Mouse (Mus musculus) embryonic facial prominence, embryonic 11.5 days (tissue): ENCODE data around the gene Hmgcll1. TPM values are rescaled to one million over a fixed set of nuclear protein-coding genes. Genes with fewer than 3 reads are reported as not detected.
A peak's percentile ranks its signal among the peaks of the same experiment; 100 is the strongest.

Source experiments
- ATAC-seq: fragments of 200-750 bp; cut with Nextera tagmentation; replicated peaks from 2 replicates; pipeline ENCODE4 v1.8.0; 2017; ENCODE audit warnings: low read depth; ENCODE audit not compliant: insufficient number of reproducible peaks, low FRiP score, low TSS enrichment
- DNase-seq: peaks from one replicate; pipeline ENCODE4 v3.0.0-alpha.2; 2015; ENCODE audit warnings: low spot score
- H3K27ac ChIP-seq: fragments of 300-500 bp; sonication (generic); replicated peaks from 2 replicates; pipeline ENCODE4 v1.5.1; 2014; ENCODE audit warnings: mild to moderate bottlenecking, low read depth, low read length, control low read depth
- H3K27me3 ChIP-seq: fragments of 300-500 bp; sonication (generic); 2 replicates; pipeline ENCODE4 v1.6.1; 2014; ENCODE audit warnings: mild to moderate bottlenecking, low read length, moderate library complexity, mixed read lengths; ENCODE audit not compliant: control insufficient read depth, insufficient read depth
- H3K36me3 ChIP-seq: fragments of 300-500 bp; sonication (generic); replicated peaks from 2 replicates; pipeline ENCODE4 v1.6.1; 2014; ENCODE audit warnings: low read depth, mild to moderate bottlenecking, low read length, moderate library complexity, mixed read lengths; ENCODE audit not compliant: control insufficient read depth, insufficient read depth
- H3K4me1 ChIP-seq: fragments of 300-500 bp; sonication (generic); 2 replicates; pipeline ENCODE4 v1.6.1; 2014; ENCODE audit warnings: low read length, mixed read lengths; ENCODE audit not compliant: control insufficient read depth, insufficient read depth
- H3K4me2 ChIP-seq: fragments of 300-500 bp; sonication (generic); 2 replicates; pipeline ENCODE4 v1.6.1; 2014; ENCODE audit warnings: low read depth, mild to moderate bottlenecking, control low read depth, low read length, moderate library complexity
- H3K4me3 ChIP-seq: fragments of 300-500 bp; sonication (generic); 2 replicates; pipeline ENCODE4 v1.5.1; 2014; ENCODE audit warnings: low read depth, low read length, control low read depth
- H3K9ac ChIP-seq: fragments of 300-500 bp; sonication (generic); replicated peaks from 2 replicates; pipeline ENCODE4 v1.6.1; 2014; ENCODE audit warnings: mild to moderate bottlenecking, control low read depth, low read length
- H3K9me3 ChIP-seq: fragments of 300-500 bp; sonication (generic); replicated peaks from 2 replicates; pipeline ENCODE4 v1.6.1; 2016; ENCODE audit warnings: mild to moderate bottlenecking, low read length, inconsistent platforms, mixed read lengths; ENCODE audit not compliant: control insufficient read depth
- WGBS: fragments of 180-500 bp; shearing (Covaris S2); extraction: QIAGEN DNeasy Blood & Tissue Kit; methylation state at CpG from one replicate; pipeline ENCODE4 v1.1.7; 2014; 5-methylcytosine and 5-hydroxymethylcytosine counted together
- polyA plus RNA-seq: library from polyadenylated mRNA; unstranded; fragments of >200 nt; fragmentation: Nextera tagmentation; extraction: Ambion mirVana; gene quantifications from 2 replicates; pipeline ENCODE4 v1.2.1, GENCODE M21; 2014

Gene Hmgcll1
- polyA plus RNA-seq, 1 experiment from 2014 or later, result 8.9 TPM

DNA sequence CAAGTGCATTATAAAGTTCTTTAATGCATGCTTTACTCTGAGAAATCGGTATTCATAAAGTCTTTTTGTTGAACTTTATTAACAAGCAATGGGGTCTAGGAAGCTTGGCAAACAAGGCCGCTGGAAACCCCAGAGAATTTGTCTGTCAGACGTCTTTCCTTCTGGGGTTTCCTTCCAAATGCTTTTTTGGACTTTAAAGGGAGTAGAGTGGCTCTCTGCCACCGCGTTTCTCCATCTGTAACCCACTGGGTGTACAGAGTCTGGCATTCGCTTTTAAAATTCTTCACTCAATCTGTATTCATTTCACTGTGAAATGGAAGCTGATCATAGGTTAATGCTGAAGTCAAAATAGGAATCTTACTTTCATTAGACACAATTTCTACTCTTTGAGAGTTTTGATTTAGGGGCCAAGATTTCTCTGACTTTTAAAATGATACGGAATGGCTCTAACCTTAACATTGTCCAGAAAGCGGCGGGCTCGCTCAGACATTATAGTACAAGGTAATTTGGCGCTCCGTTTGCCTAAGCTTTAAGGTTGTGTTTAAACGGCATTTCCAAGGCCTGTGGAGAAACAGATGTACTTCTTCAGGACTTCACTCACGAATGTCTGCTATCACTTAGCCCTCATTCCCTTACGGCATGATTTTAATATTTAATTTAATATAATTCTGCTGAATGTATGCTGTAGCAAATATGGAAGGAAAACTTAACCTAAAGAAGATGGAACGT lies 15.0 kb downstream of the Hmgcll1 start:
- H3K9ac ChIP-seq, result no peak overlapping the region

DNA sequence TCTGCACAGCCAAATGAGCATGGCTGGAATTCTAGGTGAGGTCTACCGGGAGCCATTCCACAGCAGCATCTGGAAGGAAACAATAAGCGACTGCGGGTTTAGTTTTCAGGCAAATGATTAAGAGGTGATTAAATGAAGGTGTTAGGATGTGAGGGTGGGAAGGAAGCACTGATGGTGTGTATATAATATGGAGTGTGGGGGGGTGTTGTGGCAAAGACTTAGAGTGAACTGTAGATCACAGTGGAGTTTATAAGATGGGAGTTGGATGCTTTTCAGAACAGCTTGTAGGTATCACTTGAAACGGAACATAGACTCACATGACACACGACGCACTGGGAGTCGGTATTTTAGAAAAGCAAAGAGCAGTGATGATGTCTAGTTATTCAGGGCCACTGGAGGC lies 20.4 kb downstream of the Hmgcll1 start:
- Histone ChIP-seq H3K4me2 (no peak overlapping the region), H3K27me3 (no peaks in the 10 kb centered on the region), H3K27ac (no peak overlapping the region; the same call in 1 of the 2 replicates), H3K9ac (no peak overlapping the region), H3K36me3 (no peaks in the 10 kb centered on the region), H3K9me3 (no peaks in the 10 kb centered on the region), H3K4me3 (no peak overlapping the region), H3K4me1 (no peaks in the 10 kb centered on the region; the same call in 1 of the 2 replicates)
- ATAC-seq (no peak), DNase-seq (no peak)
- WGBS, result 73% methylated on average over 7 of the region's 7 CpGs

More for the DNA sequence above, 15.0 kb downstream of the Hmgcll1 start:
- H3K27ac ChIP-seq, result no peak overlapping the region
- no peaks in the 10 kb centered on the region for H3K27me3 ChIP-seq
- ATAC-seq, result no peak
- no peak overlapping the region for H3K4me3 ChIP-seq
- no peaks in the 10 kb centered on the region for H3K9me3 ChIP-seq
- no peaks in the 10 kb centered on the region for H3K4me1 ChIP-seq
- H3K4me2 ChIP-seq, result no peak overlapping the region
- 70% methylated on average over 16 of the region's 16 CpGs for WGBS
- peak; percentile 56 for DNase-seq
- no peaks in the 10 kb centered on the region for H3K36me3 ChIP-seq

DNA sequence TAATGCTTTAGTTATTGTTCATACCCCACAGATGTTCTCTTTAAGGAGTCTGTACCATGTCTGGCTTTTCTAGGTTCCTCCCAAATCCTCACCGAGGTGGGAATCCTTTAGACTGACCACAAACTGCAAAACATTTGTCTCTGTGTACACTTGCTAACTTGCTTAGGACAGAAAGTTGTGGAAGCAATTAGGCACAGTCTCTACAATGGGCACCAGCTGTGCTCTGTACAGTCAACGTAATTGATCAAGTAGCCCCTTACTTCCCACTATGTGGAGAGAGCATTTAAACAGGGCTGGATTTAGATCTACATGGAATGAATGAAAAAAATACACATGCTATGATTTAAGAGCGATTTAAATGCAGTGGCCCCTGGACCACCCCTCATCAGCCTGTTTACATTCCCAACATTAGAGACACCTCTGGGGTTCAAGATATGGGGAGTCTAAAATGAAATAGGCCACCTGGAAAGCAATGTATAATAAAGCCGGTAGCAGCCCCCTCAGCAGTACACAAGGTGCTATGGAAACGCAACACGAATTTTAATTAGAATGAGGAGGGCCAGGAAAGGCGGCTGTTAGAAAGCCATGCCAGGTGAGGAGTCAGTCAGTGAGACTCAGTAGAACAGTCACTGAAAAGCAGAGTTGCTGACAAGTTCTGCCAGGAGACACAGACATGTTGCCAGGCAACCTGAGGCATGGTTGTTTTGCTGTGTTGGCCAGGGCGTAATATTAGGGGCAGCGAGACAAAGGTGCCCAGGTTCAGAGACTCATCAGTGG lies 23.9 kb downstream of the Hmgcll1 start:
- DNase-seq (peak; percentile 67), ATAC-seq (peak; percentile 90)
- no peak overlapping the region for H3K27ac ChIP-seq
- no peaks in the 10 kb centered on the region for H3K36me3 ChIP-seq
- 50% methylated on average over 9 of the region's 9 CpGs for WGBS
- H3K27me3 ChIP-seq, result no peaks in the 10 kb centered on the region
- H3K9ac ChIP-seq, result no peak overlapping the region
- no peak overlapping the region for H3K4me2 ChIP-seq
- H3K4me1 ChIP-seq, result no peaks in the 10 kb centered on the region; the same call in 1 of the 2 replicates
- H3K4me3 ChIP-seq, result no peak overlapping the region
- no peaks in the 10 kb centered on the region for H3K9me3 ChIP-seq

DNA sequence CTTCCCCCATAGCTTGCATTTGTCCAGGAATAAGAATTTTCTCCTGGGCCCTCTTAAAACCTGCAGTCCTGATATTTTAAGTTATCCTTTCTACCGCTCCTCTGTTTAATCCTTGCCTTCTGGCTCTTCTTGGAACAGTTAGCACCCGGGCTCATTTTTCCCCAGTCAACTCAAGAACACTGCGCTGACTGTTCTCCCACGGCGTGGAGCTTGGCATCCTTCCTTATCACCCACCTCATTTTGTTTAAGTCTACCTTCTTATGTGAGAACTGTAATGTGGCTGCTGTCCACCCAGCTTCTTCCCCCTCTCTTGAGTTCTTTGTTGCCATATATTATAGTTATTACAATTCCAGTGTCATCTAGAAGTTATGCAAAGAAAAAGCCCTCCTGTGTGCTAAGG lies 25.1 kb downstream of the Hmgcll1 start:
- no peak overlapping the region for H3K27ac ChIP-seq
- H3K36me3 ChIP-seq, result no peaks in the 10 kb centered on the region
- no peak overlapping the region for H3K9ac ChIP-seq
- no peak overlapping the region for H3K4me2 ChIP-seq
- WGBS, result 79% methylated on average over 5 of the region's 5 CpGs
- no peaks in the 10 kb centered on the region for H3K9me3 ChIP-seq
- H3K27me3 ChIP-seq, result no peaks in the 10 kb centered on the region
- ATAC-seq, result no peak
- no peaks in the 10 kb centered on the region; the same call in 1 of the 2 replicates for H3K4me1 ChIP-seq
- H3K4me3 ChIP-seq, result no peak overlapping the region
- no peak for DNase-seq

DNA sequence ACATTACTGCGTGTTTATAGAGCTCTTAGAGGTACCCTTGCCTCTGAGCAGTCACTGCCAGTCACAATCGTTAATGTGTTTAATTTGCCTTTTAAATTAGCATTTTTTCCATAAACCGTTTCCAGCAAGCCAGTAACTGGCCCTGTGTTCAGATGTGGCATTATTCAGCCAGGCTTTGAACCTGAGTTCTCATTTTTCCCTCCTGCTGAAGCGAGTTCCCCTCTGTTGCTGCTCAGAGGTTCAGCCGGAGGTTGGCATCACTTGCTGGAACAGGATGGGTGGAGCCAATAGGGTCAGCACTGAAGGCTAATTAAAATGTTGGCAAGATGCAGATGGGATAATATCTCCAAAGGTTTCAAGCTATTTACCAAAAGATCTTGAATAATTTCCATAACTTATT lies 28.7 kb downstream of the Hmgcll1 start:
- ATAC-seq (no peak), DNase-seq (no peak)
- H3K4me3 ChIP-seq, result no peak overlapping the region
- H3K36me3 ChIP-seq, result no peaks in the 10 kb centered on the region
- no peaks in the 10 kb centered on the region for H3K27me3 ChIP-seq
- no peak overlapping the region for H3K4me2 ChIP-seq
- no peaks in the 10 kb centered on the region for H3K9me3 ChIP-seq
- 65% methylated on average over 5 of the region's 5 CpGs for WGBS
- no peak overlapping the region for H3K27ac ChIP-seq
- H3K9ac ChIP-seq, result no peak overlapping the region
- no peaks in the 10 kb centered on the region; the same call in 1 of the 2 replicates for H3K4me1 ChIP-seq

DNA sequence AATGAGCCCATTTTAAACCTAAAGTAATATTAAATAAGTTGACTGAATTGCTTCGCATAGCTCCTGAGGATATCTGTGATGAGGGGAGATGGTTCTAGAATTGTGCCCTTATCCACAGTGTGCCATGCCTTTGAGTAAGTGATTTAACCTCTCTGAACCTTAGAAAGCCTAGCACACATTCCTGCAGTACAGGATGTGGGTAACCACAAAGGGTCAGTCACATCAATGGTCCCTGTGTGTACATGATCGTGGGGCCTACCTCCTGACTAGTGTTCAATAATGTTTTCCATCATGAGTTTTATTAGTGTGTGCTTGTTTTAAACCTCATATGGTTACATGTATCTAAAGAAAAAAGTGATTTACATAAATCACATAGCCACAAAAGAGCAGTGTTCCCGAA lies 46.3 kb downstream of the Hmgcll1 start:
- Histone ChIP-seq H3K4me1 (no peaks in the 10 kb centered on the region), H3K9ac (no peak overlapping the region), H3K9me3 (no peaks in the 10 kb centered on the region), H3K4me2 (no peak overlapping the region), H3K36me3 (no peaks in the 10 kb centered on the region), H3K27ac (no peak overlapping the region), H3K27me3 (no peaks in the 10 kb centered on the region), H3K4me3 (no peak overlapping the region)
- WGBS, result 69% methylated on average over 3 of the region's 3 CpGs
- ATAC-seq, result no peak
- DNase-seq, result no peak

GRCm38 (mm10) chr9:76061492-76061891 lies 46.8 kb downstream of the Hmgcll1 start:
- Histone ChIP-seq H3K27ac (no peak overlapping the region), H3K4me2 (no peak overlapping the region), H3K4me3 (no peak overlapping the region), H3K9ac (no peak overlapping the region), H3K36me3 (no peaks in the 10 kb centered on the region), H3K9me3 (no peaks in the 10 kb centered on the region), H3K4me1 (no peaks in the 10 kb centered on the region), H3K27me3 (no peaks in the 10 kb centered on the region)
- ATAC-seq (no peak), DNase-seq (no peak)
- 79% methylated on average over 4 of the region's 4 CpGs for WGBS

DNA sequence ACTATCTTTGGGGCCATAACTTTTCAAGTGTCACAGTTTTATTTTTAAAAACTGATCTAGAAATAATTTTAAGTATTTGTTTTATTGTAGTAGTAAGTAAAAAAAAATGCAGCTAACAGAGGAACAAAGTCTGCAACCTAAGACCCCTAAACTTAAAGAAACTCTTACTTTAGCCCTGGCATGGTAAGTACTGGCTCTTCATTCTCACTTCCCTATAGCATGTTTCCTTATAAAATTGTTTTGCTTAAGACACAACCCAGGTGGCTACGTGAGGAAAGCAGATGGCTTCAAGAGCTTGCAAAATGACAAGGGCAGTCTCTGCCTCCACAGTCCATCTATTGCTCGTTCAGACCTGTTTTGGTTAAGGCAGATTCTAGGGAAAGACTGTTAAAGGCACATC lies 49.5 kb downstream of the Hmgcll1 start:
- Histone ChIP-seq H3K4me3 (no peak overlapping the region), H3K27me3 (no peaks in the 10 kb centered on the region), H3K9ac (no peak overlapping the region), H3K9me3 (no peaks in the 10 kb centered on the region), H3K27ac (no peak overlapping the region), H3K4me2 (no peak overlapping the region), H3K4me1 (no peaks in the 10 kb centered on the region), H3K36me3 (no peaks in the 10 kb centered on the region)
- 72% methylated on average over 2 of the region's 2 CpGs for WGBS
- DNase-seq (no peak), ATAC-seq (no peak)
